Mouse (Mus musculus) lung, postnatal 0 days (tissue): ENCODE measurements at regions not wholly inside any gene's neighbourhood (a gene's known extent, or its start where the extent isn't known, plus 50 kb on each side); places are given as distances from the start of the nearest gene placed in this dataset.

Experiments
- CTCF ChIP-seq: IDR thresholded peaks from 2 replicates; pipeline ENCODE4 v1.5.1; 2016; ENCODE audit warnings: antibody characterized with exemption, mild to moderate bottlenecking
- EP300 ChIP-seq: IDR thresholded peaks from 2 replicates; pipeline ENCODE4 v1.6.1; 2016; ENCODE audit warnings: antibody characterized with exemption, mild to moderate bottlenecking, control low read depth

DNA sequence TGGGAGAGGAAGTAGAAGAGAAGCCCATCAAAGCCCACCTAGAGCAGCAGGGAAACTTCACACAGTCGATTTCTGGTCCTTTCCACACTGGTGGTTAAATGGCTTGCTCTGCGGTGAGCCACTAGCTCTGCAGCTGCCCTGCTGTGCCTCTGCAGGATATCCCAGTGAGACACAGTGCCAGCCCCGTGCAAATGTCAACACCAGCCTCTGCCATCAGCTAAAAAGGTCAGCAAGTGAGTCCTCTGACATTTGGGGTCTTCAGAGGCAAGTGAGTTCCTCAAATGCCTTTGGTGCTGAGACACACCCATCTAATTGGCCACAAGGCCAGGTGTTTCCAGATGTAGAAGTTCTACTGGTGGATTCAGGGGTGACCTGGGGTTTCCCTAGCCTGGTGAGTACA is 66.6 kb upstream of the Enpp6 start:
- TF ChIP-seq CTCF (no peak), EP300 (no peak)
